Mouse (Mus musculus): ENCODE measurements around the gene Rhbdl1. TPM values are rescaled to one million over a fixed set of nuclear protein-coding genes. Genes with fewer than 3 reads are reported as not detected.

Rhbdl1 gene
- polyA plus RNA-seq, 1 experiment from 2014 or later = 2.7 TPM

DNA sequence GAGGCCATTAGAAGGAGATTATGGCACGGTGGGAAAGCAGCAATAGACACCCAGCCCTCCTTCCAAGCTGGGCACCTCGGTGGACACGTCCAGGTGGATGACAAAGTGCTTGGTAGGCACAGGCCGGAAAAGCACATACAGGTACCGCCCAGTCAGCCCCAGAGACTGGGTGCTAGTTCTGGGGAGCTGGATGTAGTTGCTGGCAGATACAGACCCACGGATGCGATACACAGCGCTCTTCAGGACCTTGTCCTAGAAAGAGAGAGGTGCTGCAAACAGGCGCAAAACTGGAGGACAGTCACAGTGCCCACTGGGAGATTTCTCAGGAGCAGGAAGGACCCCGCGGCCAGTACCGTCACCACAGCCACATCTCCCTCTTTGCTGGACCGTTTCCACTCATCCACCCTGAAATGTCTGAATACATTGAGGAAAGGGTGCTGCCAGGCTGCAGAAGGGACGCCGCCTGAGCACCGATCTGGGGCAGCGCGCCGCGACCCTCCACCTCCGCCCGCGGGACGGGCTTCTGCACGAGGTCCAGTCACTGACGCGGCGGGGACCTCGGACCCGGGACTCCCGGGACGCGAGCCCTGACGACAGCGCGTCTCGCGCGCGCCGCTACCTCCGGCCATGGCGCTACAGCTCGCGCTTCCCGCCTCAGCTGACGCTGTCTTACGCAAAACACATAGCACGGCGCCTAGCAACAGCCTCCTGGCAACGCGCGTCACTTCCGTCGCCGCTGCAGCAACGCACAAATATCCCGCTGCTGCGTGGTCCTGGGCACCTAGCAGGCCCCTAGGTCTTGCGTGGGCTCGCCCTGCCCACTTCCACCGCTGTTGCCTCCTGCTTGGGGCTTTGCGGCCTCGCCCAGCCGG is 24.0 kb upstream of the Rhbdl1 start, which contains the start of gene Wdr90:
Wdr90 (minus strand) TSS at position 670 of the 872 bp plus-strand sequence.
- peak within 1 kb of the TSS; percentile 93 for H3K4me2 ChIP-seq (replicated peaks; ENCODE audit: low read depth, low read length)
- 4% methylated on average over 65 of the region's 65 CpGs for WGBS
- peak within 1 kb of the TSS; percentile 73 for H3K9ac ChIP-seq (replicated peaks; ENCODE audit: low read depth, low read length)
- H3K4me1 ChIP-seq (ENCODE audit: control insufficient read depth, insufficient read depth, low read length) = peaks cover 7% of the 10 kb centered on the region
- no peaks in the 10 kb centered on the region for H3K36me3 ChIP-seq (ENCODE audit: control insufficient read depth, insufficient read depth, low read length)
- peak; percentile 89 for ATAC-seq (ENCODE audit: insufficient number of reproducible peaks, insufficient read depth, low FRiP score, low read depth)
- no peaks in the 10 kb centered on the region for H3K27me3 ChIP-seq (ENCODE audit: control insufficient read depth, insufficient read depth, low read length)
- H3K4me3 ChIP-seq (ENCODE audit: low read depth, low read length) = peak within 1 kb of the TSS; percentile 65
- H3K9me3 ChIP-seq (ENCODE audit: control insufficient read depth, low read depth, low read length) = no peaks in the 10 kb centered on the region
- H3K27ac ChIP-seq (ENCODE audit: low read length) = peak within 1 kb of the TSS; percentile 73

DNA sequence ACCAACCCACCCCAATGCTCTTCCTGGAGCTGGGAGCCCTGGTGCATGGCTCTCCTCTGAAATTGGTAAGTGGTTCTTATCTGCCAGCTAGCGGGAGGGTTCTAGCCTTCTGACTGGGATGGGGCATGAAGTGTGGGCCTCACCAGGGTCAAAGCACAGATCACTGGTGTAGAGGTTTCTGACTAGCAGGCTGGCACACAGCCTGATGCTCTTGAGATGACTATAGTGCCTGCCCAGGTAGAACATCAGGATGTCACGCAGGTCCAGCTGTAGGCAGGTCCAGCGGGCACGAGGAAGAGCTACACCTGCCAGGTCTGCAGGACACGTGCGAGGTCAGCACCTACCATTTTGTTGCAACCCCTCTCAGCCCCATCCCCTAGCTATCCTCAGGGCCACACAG is 23.1 kb upstream of the Rhbdl1 start:
- peaks cover 7% of the 10 kb centered on the region for H3K4me1 ChIP-seq (ENCODE audit: control insufficient read depth, insufficient read depth, low read length)

DNA sequence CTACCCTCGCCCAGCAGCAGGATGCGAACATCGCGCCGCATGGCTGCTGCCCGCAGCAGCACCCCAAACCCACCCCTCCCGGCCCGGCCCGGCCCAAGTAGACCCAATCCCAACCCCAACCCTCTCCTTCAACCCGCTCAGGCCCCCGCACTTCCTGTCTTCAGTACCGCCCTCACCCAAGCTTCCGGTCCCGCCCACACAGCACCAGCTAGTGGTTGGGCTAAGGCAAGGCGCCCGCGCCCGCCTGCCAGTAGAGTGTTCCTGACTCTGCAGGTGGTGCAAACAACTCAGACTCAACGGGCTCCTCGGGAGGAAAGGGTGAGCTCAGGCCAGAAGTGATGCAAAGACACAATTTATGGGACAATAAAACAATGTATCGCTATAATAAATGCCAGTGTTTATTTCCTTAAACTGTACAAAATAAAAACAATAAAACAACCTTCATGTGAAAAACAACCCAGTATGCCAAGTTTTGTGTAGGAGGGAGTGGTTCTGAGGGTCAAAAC is 7.4 kb upstream of the Rhbdl1 start, which contains the start of gene Rhot2:
Rhot2 (minus strand) TSS at position 456 of the 506 bp plus-strand sequence.
- Histone ChIP-seq H3K27me3 (ENCODE audit: control insufficient read depth, insufficient read depth, low read length) (no peaks in the 10 kb centered on the region), H3K4me1 (ENCODE audit: control insufficient read depth, insufficient read depth, low read length) (peaks cover 14% of the 10 kb centered on the region), H3K27ac (ENCODE audit: low read length) (peak within 1 kb of the TSS; percentile 76), H3K4me2 (replicated peaks; ENCODE audit: low read depth, low read length) (peak within 1 kb of the TSS; percentile 87), H3K9me3 (ENCODE audit: control insufficient read depth, low read depth, low read length) (no peaks in the 10 kb centered on the region), H3K9ac (replicated peaks; ENCODE audit: low read depth, low read length) (peak within 1 kb of the TSS; percentile 84), H3K4me3 (ENCODE audit: low read depth, low read length) (peak within 1 kb of the TSS; percentile 88), H3K36me3 (ENCODE audit: control insufficient read depth, insufficient read depth, low read length) (peaks cover 39% of the 10 kb centered on the region)
- under 1% methylated on average over 21 of the region's 21 CpGs for WGBS
- peak; percentile 95 for ATAC-seq (ENCODE audit: insufficient number of reproducible peaks, insufficient read depth, low FRiP score, low read depth)

More for the DNA sequence above, 23.1 kb upstream of the Rhbdl1 start:
- no peaks in the 10 kb centered on the region for H3K36me3 ChIP-seq (ENCODE audit: control insufficient read depth, insufficient read depth, low read length)
- ATAC-seq (ENCODE audit: insufficient number of reproducible peaks, insufficient read depth, low FRiP score, low read depth) = no peak
- H3K27ac ChIP-seq (ENCODE audit: low read length) = no peak overlapping the region
- peak overlapping the region; percentile 93 for H3K4me2 ChIP-seq (replicated peaks; ENCODE audit: low read depth, low read length)
- no peaks in the 10 kb centered on the region for H3K27me3 ChIP-seq (ENCODE audit: control insufficient read depth, insufficient read depth, low read length)
- H3K9me3 ChIP-seq (ENCODE audit: control insufficient read depth, low read depth, low read length) = no peaks in the 10 kb centered on the region
- H3K4me3 ChIP-seq (ENCODE audit: low read depth, low read length) = no peak overlapping the region; the same call in 1 of the 2 replicates
- H3K9ac ChIP-seq (replicated peaks; ENCODE audit: low read depth, low read length) = peak overlapping the region; percentile 73; the same call in 1 of the 2 replicates
- WGBS = 90% methylated on average over 6 of the region's 6 CpGs

DNA sequence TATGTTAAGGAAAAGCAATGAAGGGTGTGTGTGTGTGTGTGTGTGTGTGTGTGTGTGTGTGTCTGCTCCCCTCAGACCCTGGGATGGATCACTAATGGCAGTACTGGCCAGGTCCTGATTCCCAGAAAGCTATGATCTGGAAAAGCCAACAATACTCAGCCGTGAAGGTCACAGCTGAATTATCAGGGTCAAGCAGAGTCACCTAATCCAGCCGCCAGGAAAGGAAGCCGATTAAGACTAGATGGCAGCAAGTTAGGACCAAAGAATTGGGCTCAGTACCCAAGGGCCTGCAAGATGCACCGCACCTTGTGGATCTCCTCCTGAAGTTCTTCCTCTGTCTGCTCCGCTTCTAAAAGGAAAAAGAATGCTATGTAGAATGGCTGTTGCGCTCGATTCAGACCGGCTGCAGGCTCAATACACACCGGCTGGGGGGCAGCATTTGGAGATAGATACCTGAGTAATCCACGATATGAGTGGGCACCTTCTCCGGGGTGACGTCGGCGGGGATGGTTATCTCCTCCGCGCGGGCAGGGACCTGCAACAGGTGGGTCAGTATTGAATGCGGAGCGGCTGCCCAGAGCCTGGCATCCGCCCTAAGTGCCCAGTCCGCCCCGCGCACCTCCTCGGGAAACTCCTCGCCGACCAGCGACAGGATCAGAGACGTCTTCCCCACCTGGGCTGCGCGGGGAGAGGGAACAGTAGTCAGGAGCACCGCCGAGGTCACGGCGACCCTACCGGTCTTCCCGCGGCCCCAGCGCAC is 6.7 kb upstream of the Rhbdl1 start:
- peak overlapping the region; percentile 76 for H3K27ac ChIP-seq (ENCODE audit: low read length)
- H3K36me3 ChIP-seq (ENCODE audit: control insufficient read depth, insufficient read depth, low read length) = peaks cover 44% of the 10 kb centered on the region
- H3K27me3 ChIP-seq (ENCODE audit: control insufficient read depth, insufficient read depth, low read length) = no peaks in the 10 kb centered on the region
- H3K4me1 ChIP-seq (ENCODE audit: control insufficient read depth, insufficient read depth, low read length) = peaks cover 14% of the 10 kb centered on the region
- WGBS = 3% methylated on average over 37 of the region's 38 CpGs
- peak overlapping the region; percentile 87 for H3K4me2 ChIP-seq (replicated peaks; ENCODE audit: low read depth, low read length)
- H3K9ac ChIP-seq (replicated peaks; ENCODE audit: low read depth, low read length) = peak overlapping the region; percentile 84
- H3K9me3 ChIP-seq (ENCODE audit: control insufficient read depth, low read depth, low read length) = no peaks in the 10 kb centered on the region
- peak; percentile 44 for ATAC-seq (ENCODE audit: insufficient number of reproducible peaks, insufficient read depth, low FRiP score, low read depth)
- peak overlapping the region; percentile 88 for H3K4me3 ChIP-seq (ENCODE audit: low read depth, low read length)

DNA sequence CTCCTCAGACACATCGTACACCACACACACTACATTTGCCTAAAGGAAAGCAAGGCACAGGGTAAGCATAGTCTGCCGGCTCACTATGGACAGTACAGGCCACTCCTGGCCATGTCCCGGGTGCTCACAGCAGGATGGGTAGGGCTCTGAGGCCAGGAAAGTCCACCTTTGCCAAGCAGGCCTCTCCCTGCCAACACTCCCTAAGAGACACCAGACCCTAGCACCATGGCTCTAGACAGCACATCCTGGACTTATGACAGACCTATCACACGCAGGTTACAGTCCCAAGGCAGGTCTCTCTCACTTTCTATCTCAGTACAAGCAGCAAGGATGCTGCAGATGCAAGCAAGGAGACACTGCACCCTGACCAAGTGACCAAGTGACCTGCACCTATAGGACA is 6.0 kb upstream of the Rhbdl1 start:
- ATAC-seq (ENCODE audit: insufficient number of reproducible peaks, insufficient read depth, low FRiP score, low read depth) = no peak
- WGBS = 92% methylated on average over 4 of the region's 4 CpGs
- H3K4me2 ChIP-seq (replicated peaks; ENCODE audit: low read depth, low read length) = peak overlapping the region; percentile 87
- peak overlapping the region; percentile 84; the same call in 1 of the 2 replicates for H3K9ac ChIP-seq (replicated peaks; ENCODE audit: low read depth, low read length)
- H3K9me3 ChIP-seq (ENCODE audit: control insufficient read depth, low read depth, low read length) = no peaks in the 10 kb centered on the region
- H3K4me3 ChIP-seq (ENCODE audit: low read depth, low read length) = peak overlapping the region; percentile 88
- no peaks in the 10 kb centered on the region for H3K27me3 ChIP-seq (ENCODE audit: control insufficient read depth, insufficient read depth, low read length)
- H3K4me1 ChIP-seq (ENCODE audit: control insufficient read depth, insufficient read depth, low read length) = peaks cover 14% of the 10 kb centered on the region
- peaks cover 44% of the 10 kb centered on the region for H3K36me3 ChIP-seq (ENCODE audit: control insufficient read depth, insufficient read depth, low read length)
- H3K27ac ChIP-seq (ENCODE audit: low read length) = no peak overlapping the region

DNA sequence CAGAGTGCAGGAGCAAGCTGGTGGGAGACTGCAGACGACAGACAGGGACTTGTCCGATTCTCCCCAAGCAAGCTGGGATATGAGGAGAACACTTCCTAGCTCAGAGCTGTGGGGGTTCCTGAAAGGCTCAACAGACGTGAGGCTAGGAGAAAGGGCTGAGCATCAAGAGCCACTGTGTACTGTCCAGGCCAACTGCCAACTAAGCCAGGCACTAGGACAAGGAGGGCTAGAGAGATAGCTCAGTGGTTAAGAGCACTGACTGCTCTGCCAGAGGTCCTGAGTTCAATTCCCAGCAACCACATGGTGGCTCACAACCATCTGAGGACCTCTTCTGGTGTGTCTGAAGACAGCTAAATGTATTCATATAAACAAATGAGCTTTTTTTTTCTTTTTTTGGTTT is 5.4 kb upstream of the Rhbdl1 start:
- no peaks in the 10 kb centered on the region for H3K27me3 ChIP-seq (ENCODE audit: control insufficient read depth, insufficient read depth, low read length)
- H3K36me3 ChIP-seq (ENCODE audit: control insufficient read depth, insufficient read depth, low read length) = peaks cover 48% of the 10 kb centered on the region
- H3K27ac ChIP-seq (ENCODE audit: low read length) = no peak overlapping the region
- no peak for ATAC-seq (ENCODE audit: insufficient number of reproducible peaks, insufficient read depth, low FRiP score, low read depth)
- no peak overlapping the region for H3K9ac ChIP-seq (replicated peaks; ENCODE audit: low read depth, low read length)
- H3K9me3 ChIP-seq (ENCODE audit: control insufficient read depth, low read depth, low read length) = no peaks in the 10 kb centered on the region
- H3K4me1 ChIP-seq (ENCODE audit: control insufficient read depth, insufficient read depth, low read length) = peaks cover 15% of the 10 kb centered on the region
- WGBS = 93% methylated on average over 3 of the region's 3 CpGs
- H3K4me3 ChIP-seq (ENCODE audit: low read depth, low read length) = no peak overlapping the region
- H3K4me2 ChIP-seq (replicated peaks; ENCODE audit: low read depth, low read length) = no peak overlapping the region

DNA sequence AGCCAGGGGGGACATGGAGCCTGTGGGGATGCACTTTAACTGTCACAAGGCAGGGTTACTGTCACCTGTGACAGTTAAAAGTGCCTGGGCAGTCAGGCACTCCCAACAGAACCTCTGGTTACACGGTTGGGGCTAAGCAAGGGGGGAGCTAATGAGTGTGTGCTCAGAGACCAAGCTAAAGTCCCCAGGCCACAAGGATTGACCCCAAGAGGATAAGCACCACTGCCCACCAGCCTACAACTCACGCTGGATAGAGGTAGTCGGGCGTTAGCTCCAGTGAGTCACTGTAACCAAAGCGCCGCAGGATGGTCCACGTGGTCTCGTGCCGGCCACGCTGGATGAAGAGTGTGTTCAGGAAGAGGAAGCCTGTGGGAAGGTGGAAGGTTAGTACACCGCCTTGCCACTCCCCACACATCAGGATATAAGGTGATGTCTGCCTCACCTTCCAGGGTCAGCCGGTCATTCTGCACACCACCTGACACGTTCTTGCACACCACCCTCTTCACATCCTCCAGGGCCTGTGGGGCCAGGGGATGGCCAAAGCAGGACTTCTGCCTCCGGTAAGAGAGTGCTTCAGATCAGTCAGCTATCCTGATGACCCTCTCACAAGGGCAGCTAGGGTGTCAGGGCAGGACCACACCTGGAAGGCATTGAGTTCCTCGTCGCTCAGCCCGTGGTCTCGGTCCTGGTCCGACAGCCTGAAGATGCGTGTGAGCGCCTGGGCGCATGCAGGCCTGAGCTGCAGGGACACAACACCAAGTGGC is 4.2 kb upstream of the Rhbdl1 start, which contains the start of gene Gm20683:
Gm20683 (minus strand) TSS at position 647 of the 764 bp plus-strand sequence.
- ATAC-seq (ENCODE audit: insufficient number of reproducible peaks, insufficient read depth, low FRiP score, low read depth) = no peak

More for the DNA sequence above, 4.2 kb upstream of the Rhbdl1 start, which contains the start of gene Gm20683:
- Histone ChIP-seq H3K36me3 (ENCODE audit: control insufficient read depth, insufficient read depth, low read length) (peaks cover 49% of the 10 kb centered on the region), H3K27ac (ENCODE audit: low read length) (no peak within 1 kb of the TSS), H3K4me2 (replicated peaks; ENCODE audit: low read depth, low read length) (no peak within 1 kb of the TSS), H3K9me3 (ENCODE audit: control insufficient read depth, low read depth, low read length) (no peaks in the 10 kb centered on the region), H3K27me3 (ENCODE audit: control insufficient read depth, insufficient read depth, low read length) (no peaks in the 10 kb centered on the region), H3K4me3 (ENCODE audit: low read depth, low read length) (no peak within 1 kb of the TSS), H3K9ac (replicated peaks; ENCODE audit: low read depth, low read length) (no peak within 1 kb of the TSS), H3K4me1 (ENCODE audit: control insufficient read depth, insufficient read depth, low read length) (peaks cover 27% of the 10 kb centered on the region)
- 94% methylated on average over 22 of the region's 22 CpGs for WGBS
